Mouse (Mus musculus): ENCODE data around the gene Vmn1r48. TPM values are rescaled to one million over a fixed set of nuclear protein-coding genes. Genes with fewer than 3 reads are reported as not detected.
"Not testable (repeated sequence)": the region's sequence is repeated elsewhere in the genome, so short reads cannot be mapped to it uniquely, and the experiment has no call there.

The Vmn1r48 gene
- polyA plus RNA-seq (2012) = not detected in 2 replicates

- not testable (repeated sequence) for TF ChIP-seq GATA1 (IDR thresholded peaks at IDR 0.05; ENCODE audit: low read length)
These were observed at the start of gene Vmn1r48 for GRCm38 (mm10) chr6:90036741-90037140. TSS of gene Vmn1r48 (minus strand) at chr6:90036841.

- no peak for TF ChIP-seq GATA1 (IDR thresholded peaks at IDR 0.05; ENCODE audit: low read length)
These were observed 41.8 kb upstream of the Vmn1r48 start, which contains the start of gene Vmn1r49 for GRCm38 (mm10) chr6:90078406-90078805. TSS of gene Vmn1r49 (minus strand) at chr6:90078506.

GRCm38 (mm10) chr6:90015847-90016246 is 20.8 kb downstream of the Vmn1r48 start, which contains the start of gene Vmn1r47:
TSS of gene Vmn1r47 (plus strand) at chr6:90016147.
- TF ChIP-seq GATA1 (IDR thresholded peaks at IDR 0.05; ENCODE audit: low read length) = not testable (repeated sequence)

GRCm38 (mm10) chr6:89985989-89986388 is 50.7 kb downstream of the Vmn1r48 start:
- no peak for TF ChIP-seq GATA1 (IDR thresholded peaks at IDR 0.05; ENCODE audit: low read length)

Other genes starting within 250 kb of the Vmn1r48 start
- gene Vmn1r42, start 160.4 kb downstream of the Vmn1r48 start, polyA plus RNA-seq (2012) = not detected in 2 replicates
- not detected in 2 replicates for gene Vmn1r43, start 160.4 kb downstream of the Vmn1r48 start, polyA plus RNA-seq (2012)
- not detected in 2 replicates for gene Vmn1r44, start 153.2 kb downstream of the Vmn1r48 start, polyA plus RNA-seq (2012)
- not detected in 2 replicates for gene Vmn1r45, start 96.2 kb downstream of the Vmn1r48 start, polyA plus RNA-seq (2012)
- not detected in 2 replicates for gene Vmn1r46, start 67.5 kb downstream of the Vmn1r48 start, polyA plus RNA-seq (2012)
- not detected in 2 replicates for gene Vmn1r47, start 20.7 kb downstream of the Vmn1r48 start, polyA plus RNA-seq (2012)
- not detected in 2 replicates for gene Vmn1r49, start 41.7 kb upstream of the Vmn1r48 start, polyA plus RNA-seq (2012)
- not detected in 2 replicates for gene Vmn1r50, start 64.6 kb upstream of the Vmn1r48 start, polyA plus RNA-seq (2012)
- not detected in 2 replicates for gene Vmn1r51, start 85.8 kb upstream of the Vmn1r48 start, polyA plus RNA-seq (2012)
- not detected in 2 replicates for gene Vmn1r52, start 138.0 kb upstream of the Vmn1r48 start, polyA plus RNA-seq (2012)
- not detected in 2 replicates for gene V1ra8, start 166.0 kb upstream of the Vmn1r48 start, polyA plus RNA-seq (2012)
- not detected in 2 replicates for gene Vmn1r53, start 187.6 kb upstream of the Vmn1r48 start, polyA plus RNA-seq (2012)
- gene Vmn1r54, start 209.5 kb upstream of the Vmn1r48 start, polyA plus RNA-seq (2012) = not detected in 2 replicates

Data from G1E-ER4 (cell line).